Mouse (Mus musculus): ENCODE measurements at regions not wholly inside any gene's neighbourhood (a gene's known extent, or its start where the extent isn't known, plus 50 kb on each side); places are given as distances from the start of the nearest gene placed in this dataset.

- TF ChIP-seq CTCF (conservative IDR thresholded peaks at IDR 0.05; ENCODE audit: low read length) (no peak), NANOG (IDR thresholded peaks at IDR 0.05; ENCODE audit: borderline replicate concordance, low read length) (no peak)
Observed at GRCm38 (mm10) chr8:35140775-35141174, 624.8 kb upstream of the Gm19410 start.

All from E14TG2a.4 (cell line).